19 mouse cellular contexts compared by ENCODE assay signal in genomic region chr14:48738213-48738612, GRCm38 (mm10).
A peak's percentile ranks its signal among the peaks of the same experiment; 100 is the strongest.
DNase-seq lines count a peak whose midpoint lies in the region; ATAC-seq and TF ChIP-seq lines count a peak whose summit lies in the region.
"Had no signal": no experiment of that assay in that cellular context is flagged by ENCODE, and none has a peak within 500 bp of the region (broad histone marks: within the 10 kb centered on the region; RNA-seq: fewer than 3 reads in every experiment).

No protein-coding gene starts in this region.

- no peaks in the 10 kb centered on the region for H3K9me3 ChIP-seq in embryonic facial prominence, embryonic 14.5 days (ENCODE audit: control insufficient read depth, low read length)
- H3K9me3 ChIP-seq in forebrain, postnatal 0 days (ENCODE audit: low read length), result no peaks in the 10 kb centered on the region
- H3K9me3 ChIP-seq in midbrain, postnatal 0 days (ENCODE audit: low read length), result no peaks in the 10 kb centered on the region
- H3K9me3 ChIP-seq: heart, embryonic 13.5 days; lung, embryonic 15.5 days; neural tube, embryonic 13.5 days had no signal

- no peaks in the 10 kb centered on the region; the same call in 1 of the 2 replicates for H3K4me1 ChIP-seq in embryonic facial prominence, embryonic 14.5 days (ENCODE audit: control insufficient read depth, insufficient read depth, low read length)
- no peaks in the 10 kb centered on the region for H3K4me1 ChIP-seq in forebrain, postnatal 0 days (ENCODE audit: insufficient read depth)
- H3K4me1 ChIP-seq in midbrain, postnatal 0 days (ENCODE audit: insufficient read depth, low read length), result no peaks in the 10 kb centered on the region; the same call in 1 of the 2 replicates
- H3K4me1 ChIP-seq: heart, embryonic 13.5 days; lung, embryonic 15.5 days; neural tube, embryonic 13.5 days had no signal

- no peak overlapping the region for H3K9ac ChIP-seq in embryonic facial prominence, embryonic 14.5 days (ENCODE audit: low read depth, low read length)
- H3K9ac ChIP-seq in forebrain, postnatal 0 days, result no peak overlapping the region
- no peak overlapping the region for H3K9ac ChIP-seq in midbrain, postnatal 0 days (replicated peaks; ENCODE audit: low read length, poor library complexity, severe bottlenecking)
- H3K9ac ChIP-seq: heart, embryonic 13.5 days; lung, embryonic 15.5 days; neural tube, embryonic 13.5 days had no signal

- H3K36me3 ChIP-seq in embryonic facial prominence, embryonic 14.5 days (ENCODE audit: control insufficient read depth, insufficient read depth, low read length), result no peaks in the 10 kb centered on the region
- no peaks in the 10 kb centered on the region for H3K36me3 ChIP-seq in forebrain, postnatal 0 days (ENCODE audit: insufficient read depth)
- no peaks in the 10 kb centered on the region for H3K36me3 ChIP-seq in midbrain, postnatal 0 days (ENCODE audit: insufficient read depth, low read length)
- H3K36me3 ChIP-seq: heart, embryonic 13.5 days; lung, embryonic 15.5 days; neural tube, embryonic 13.5 days had no signal

- ATAC-seq in embryonic facial prominence, embryonic 14.5 days (ENCODE audit: low read depth), result no peak
- ATAC-seq in forebrain, postnatal 0 days, result peak; percentile 58
- peak; percentile 55; the same call in 1 of the 2 replicates for ATAC-seq in midbrain, postnatal 0 days (ENCODE audit: low FRiP score)
- ATAC-seq: activated CD4-positive, CD25-positive, alpha-beta regulatory T cell, adult 4 months; Patski had no signal

- no peak overlapping the region for H3K4me2 ChIP-seq in embryonic facial prominence, embryonic 14.5 days (ENCODE audit: low read depth, low read length)
- no peak overlapping the region for H3K4me2 ChIP-seq in forebrain, postnatal 0 days (ENCODE audit: low read depth)
- H3K4me2 ChIP-seq in midbrain, postnatal 0 days (ENCODE audit: low read depth, low read length, poor library complexity, severe bottlenecking), result no peak overlapping the region
- H3K4me2 ChIP-seq: heart, embryonic 13.5 days; liver, embryonic 11.5 days; lung, embryonic 15.5 days; neural tube, embryonic 13.5 days had no signal

- no peaks in the 10 kb centered on the region for H3K27me3 ChIP-seq in embryonic facial prominence, embryonic 14.5 days (replicated peaks; ENCODE audit: control insufficient read depth, insufficient read depth, low read length)
- H3K27me3 ChIP-seq in forebrain, postnatal 0 days (ENCODE audit: insufficient read depth, low read length), result peaks cover 42% of the 10 kb centered on the region
- no peaks in the 10 kb centered on the region; the same call in 1 of the 2 replicates for H3K27me3 ChIP-seq in midbrain, postnatal 0 days (ENCODE audit: insufficient read depth, low read length)
- H3K27me3 ChIP-seq: heart, embryonic 13.5 days; lung, embryonic 15.5 days had no signal

- no peak overlapping the region for H3K4me3 ChIP-seq in embryonic facial prominence, embryonic 14.5 days (ENCODE audit: low read depth, low read length)
- H3K4me3 ChIP-seq in forebrain, postnatal 0 days (ENCODE audit: low read depth, low read length), result no peak overlapping the region
- no peak overlapping the region for H3K4me3 ChIP-seq in midbrain, postnatal 0 days (ENCODE audit: low read depth, low read length)
- H3K4me3 ChIP-seq: heart, embryonic 13.5 days; lung, embryonic 15.5 days; neural tube, embryonic 13.5 days had no signal

- WGBS in embryonic facial prominence, embryonic 14.5 days, result 65% methylated on average over 10 of the region's 10 CpGs
- WGBS in forebrain, postnatal 0 days, result 10% methylated on average over 10 of the region's 10 CpGs
- 27% methylated on average over 10 of the region's 10 CpGs for WGBS in midbrain, postnatal 0 days

- no peak for TF ChIP-seq CTCF in forebrain, postnatal 0 days (IDR thresholded peaks at IDR 0.05; ENCODE audit: low read depth)
- TF ChIP-seq CTCF in midbrain, postnatal 0 days (IDR thresholded peaks at IDR 0.05), result no peak

- peak; percentile 52 for DNase-seq in embryo, embryonic 10.5 days (ENCODE audit: low spot score)
- DNase-seq in embryonic facial prominence, embryonic 14.5 days (ENCODE audit: low spot score), result peak; percentile 19
- peak; percentile 31 for DNase-seq in forebrain, postnatal 0 days
- peak; percentile 21 for DNase-seq in midbrain, postnatal 0 days (ENCODE audit: low spot score)
- no peak for DNase-seq in kidney, postnatal 10 days
- no peak for DNase-seq in urinary bladder, adult 2 months (ENCODE audit: low spot score)
- DNase-seq in cerebellum, postnatal 36 days, result no peak
- DNase-seq: adrenal gland, postnatal 25 days; cerebellum, adult 2 months; heart, postnatal 36 days; kidney, adult 9 months; kidney, postnatal 4 days had no signal

- no peak overlapping the region for H3K27ac ChIP-seq in embryonic facial prominence, embryonic 14.5 days (replicated peaks; ENCODE audit: low read depth, low read length)
- H3K27ac ChIP-seq in forebrain, postnatal 0 days (ENCODE audit: low read depth, low read length), result no peak overlapping the region
- H3K27ac ChIP-seq in midbrain, postnatal 0 days (ENCODE audit: low read depth, low read length), result no peak overlapping the region
- H3K27ac ChIP-seq: heart, embryonic 13.5 days; lung, embryonic 15.5 days; macrophage; neural tube, embryonic 13.5 days had no signal

Comparison
In these comparisons a context has a peak if more than half of its experiments do, and no peak if none do; other contexts are left out.
1. DNase-seq: peak in embryo, embryonic 10.5 days (single experiment), embryonic facial prominence, embryonic 14.5 days (single experiment), forebrain, postnatal 0 days (single experiment) and midbrain, postnatal 0 days (single experiment); none in kidney, postnatal 10 days (single experiment), urinary bladder, adult 2 months (single experiment) and cerebellum, postnatal 36 days (0 of 2).